ENCODE assay signal across 18 mouse cellular contexts in the genomic region with DNA sequence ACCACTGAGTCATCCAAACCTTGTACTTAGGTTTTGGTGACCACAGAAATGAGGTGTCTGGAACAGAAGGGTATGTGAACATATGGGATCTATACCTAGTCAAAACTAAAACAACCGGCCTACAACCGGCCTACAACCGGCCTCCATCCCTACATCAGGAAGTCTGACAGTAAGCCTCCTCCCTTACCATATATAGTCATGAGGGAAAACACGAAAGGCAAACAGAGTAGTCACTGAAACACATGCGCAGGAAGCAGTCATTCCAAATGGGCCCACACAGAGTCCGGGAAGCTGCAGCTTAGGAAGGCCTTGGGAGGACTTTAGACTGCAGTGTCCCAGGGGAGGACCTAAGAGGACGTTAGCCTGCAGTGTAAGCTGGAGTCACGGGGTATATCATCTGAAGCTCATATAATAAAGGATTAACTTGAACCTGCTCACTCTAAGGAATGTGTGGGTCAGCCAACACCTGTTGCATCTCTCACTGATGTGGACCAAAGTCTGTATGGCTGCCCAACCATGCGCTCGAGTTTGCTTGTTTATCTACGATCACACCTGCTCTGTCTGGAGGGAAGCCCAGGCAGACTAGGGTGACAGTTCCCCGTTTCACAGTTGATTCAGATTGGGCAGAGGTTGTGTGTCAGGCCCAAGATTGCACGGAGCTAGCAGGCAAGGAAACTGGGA.
DNase-seq lines count a peak whose midpoint lies in the region; ATAC-seq and TF ChIP-seq lines count a peak whose summit lies in the region.
"Had no signal": no experiment of that assay in that cellular context is flagged by ENCODE, and none has a peak within 500 bp of the region (broad histone marks: within the 10 kb centered on the region; RNA-seq: fewer than 3 reads in every experiment).

No protein-coding gene starts in this region.

- H3K27ac ChIP-seq in kidney, adult 2 months (ENCODE audit: insufficient read depth, low read depth, low read length) = peak overlapping the region; percentile 57
- H3K27ac ChIP-seq in liver, embryonic 14.5 days = no peak overlapping the region
- H3K27ac ChIP-seq: forebrain, embryonic 15.5 days; heart, embryonic 10.5 days; hindbrain, embryonic 14.5 days; left cerebral cortex, adult 2 months; lung, embryonic 15.5 days; midbrain, embryonic 12.5 days had no signal

- ATAC-seq in liver, embryonic 14.5 days (ENCODE audit: insufficient read depth) = peak; percentile 45; the same call in 1 of the 2 replicates
- ATAC-seq: forebrain, embryonic 15.5 days had no signal

- 0 out of 2 replicates have a peak, but pooled peaks have one; percentile 28 for TF ChIP-seq EP300 in liver, embryonic 14.5 days (IDR thresholded peaks at IDR 0.05; ENCODE audit: low read depth)

- no peak overlapping the region for H3K4me2 ChIP-seq in liver, embryonic 14.5 days (ENCODE audit: low read depth)
- H3K4me2 ChIP-seq: forebrain, embryonic 15.5 days; hindbrain, embryonic 14.5 days; lung, embryonic 15.5 days; midbrain, embryonic 12.5 days had no signal

- TF ChIP-seq POLR2A in kidney, adult 2 months (IDR thresholded peaks at IDR 0.05; ENCODE audit: low read depth, low read length) = no peak

- peak; percentile 5 for DNase-seq in spleen, adult 12 weeks (ENCODE audit: low spot score)
- DNase-seq in spleen, postnatal 14 days (ENCODE audit: low spot score in 2 of 2) = no peak
- DNase-seq in kidney, adult 2 months = peak; percentile 89
- no peak for DNase-seq in liver, embryonic 14.5 days (ENCODE audit: low read depth in 3 of 3, low spot score in 3 of 3)
- DNase-seq in yolk sac, embryonic 10.5 days (ENCODE audit: low spot score) = peak; percentile 14
- DNase-seq in testis, postnatal 10 days (ENCODE audit: low spot score) = no peak
- DNase-seq in thymus, postnatal 36 days = no peak
- DNase-seq in heart, adult 11 months = no peak
- DNase-seq: adrenal gland, postnatal 14 days; cerebellum, adult 18-20 months; right cerebral cortex, adult 18-20 months; thymus, postnatal 14 days had no signal

- no peaks in the 10 kb centered on the region for H3K27me3 ChIP-seq in kidney, adult 2 months (replicated peaks; ENCODE audit: control insufficient read depth, insufficient read depth, low read length)
- H3K27me3 ChIP-seq in liver, embryonic 14.5 days (ENCODE audit: control insufficient read depth, insufficient read depth, low read length) = no peaks in the 10 kb centered on the region
- H3K27me3 ChIP-seq: forebrain, embryonic 15.5 days; lung, embryonic 15.5 days; midbrain, embryonic 12.5 days had no signal

- H3K36me3 ChIP-seq in kidney, adult 2 months (ENCODE audit: control insufficient read depth, insufficient read depth, low read length) = no peaks in the 10 kb centered on the region
- H3K36me3 ChIP-seq in liver, embryonic 14.5 days (replicated peaks; ENCODE audit: control insufficient read depth, insufficient read depth, low read depth) = no peaks in the 10 kb centered on the region
- H3K36me3 ChIP-seq: forebrain, embryonic 15.5 days; heart, embryonic 10.5 days; lung, embryonic 15.5 days; midbrain, embryonic 12.5 days had no signal

- no peak overlapping the region for H3K9ac ChIP-seq in liver, embryonic 14.5 days (replicated peaks)
- H3K9ac ChIP-seq: forebrain, embryonic 15.5 days; hindbrain, embryonic 14.5 days; lung, embryonic 15.5 days; midbrain, embryonic 12.5 days had no signal

- no peaks in the 10 kb centered on the region for H3K9me3 ChIP-seq in liver, embryonic 14.5 days (ENCODE audit: control insufficient read depth, low read length)
- H3K9me3 ChIP-seq: forebrain, embryonic 15.5 days; heart, embryonic 10.5 days; lung, embryonic 15.5 days; midbrain, embryonic 12.5 days had no signal

- no peak for TF ChIP-seq CTCF in kidney, adult 2 months (conservative IDR thresholded peaks at IDR 0.05; ENCODE audit: insufficient read depth, insufficient read length, low read depth, low read length)
- no peak for TF ChIP-seq CTCF in liver, embryonic 14.5 days (IDR thresholded peaks at IDR 0.05; ENCODE audit: low read depth)

- peaks cover 5% of the 10 kb centered on the region; the same call in 1 of the 2 replicates for H3K4me1 ChIP-seq in kidney, adult 2 months (ENCODE audit: control insufficient read depth, insufficient read depth, low read length)
- no peaks in the 10 kb centered on the region; a peak in 2 of 4 replicates for H3K4me1 ChIP-seq in liver, embryonic 14.5 days (replicated peaks; ENCODE audit: control insufficient read depth in 2 of 2, insufficient read depth in 2 of 2, low read length in 1 of 2)
- H3K4me1 ChIP-seq: forebrain, embryonic 15.5 days; heart, embryonic 10.5 days; lung, embryonic 15.5 days; midbrain, embryonic 12.5 days had no signal

- H3K4me3 ChIP-seq in kidney, adult 2 months (ENCODE audit: insufficient read depth, low read depth, low read length) = no peak overlapping the region
- H3K4me3 ChIP-seq in liver, embryonic 14.5 days (ENCODE audit: insufficient read depth in 1 of 2, low read depth in 2 of 2, low read length in 2 of 2) = no peak overlapping the region
- H3K4me3 ChIP-seq: forebrain, embryonic 15.5 days; heart, embryonic 10.5 days; left cerebral cortex, adult 2 months; lung, embryonic 15.5 days; midbrain, embryonic 12.5 days had no signal

- WGBS in kidney, adult 2 months = 50% methylated on average over 13 of the region's 13 CpGs
- WGBS in liver, embryonic 14.5 days (ENCODE audit: insufficient replicate concordance) = 55% methylated on average over 13 of the region's 13 CpGs

Comparison
In these comparisons a context has a peak if more than half of its experiments do, and no peak if none do; other contexts are left out.
1. DNase-seq: peak in spleen, adult 12 weeks (single experiment), kidney, adult 2 months (single experiment) and yolk sac, embryonic 10.5 days (single experiment); none in spleen, postnatal 14 days (0 of 2), liver, embryonic 14.5 days (0 of 3), testis, postnatal 10 days (single experiment), thymus, postnatal 36 days (0 of 2) and heart, adult 11 months (single experiment).